Mouse (Mus musculus) MEL (cell line): ENCODE data around the gene Pcgf2. TPM values are rescaled to one million over a fixed set of nuclear protein-coding genes. Genes with fewer than 3 reads are reported as not detected.
A peak's percentile ranks its signal among the peaks of the same experiment; 100 is the strongest.

Experiments
- DNase-seq: peaks from one replicate; pipeline ENCODE4 v3.0.0; 2011; ENCODE audit warnings: low read depth, low spot score
- H3K27ac ChIP-seq: 2 replicates; pipeline ENCODE4 v1.5.1; 2012; ENCODE audit warnings: low read depth, mild to moderate bottlenecking, control low read depth, low read length, moderate library complexity; ENCODE audit not compliant: control insufficient read depth
- H3K27me3 ChIP-seq, 2 experiments: fragments of 150-350 bp in 1 of 2; sonication (generic) in 1 of 2; 2 replicates each; pipeline ENCODE4 v1.6.1; 2012; ENCODE audit warnings: low read length in 2 of 2, mild to moderate bottlenecking in 2 of 2, improper control_type of control experiment in 1 of 2, moderate library complexity in 1 of 2; ENCODE audit not compliant: insufficient read depth in 2 of 2, control insufficient read depth in 1 of 2
- H3K36me3 ChIP-seq, 2 experiments: 2 replicates each; pipeline ENCODE4 v1.6.1; 2012 to 2014; ENCODE audit warnings: low read length in 2 of 2, improper control_type of control experiment in 1 of 2, inconsistent platforms in 1 of 2, mild to moderate bottlenecking in 1 of 2; ENCODE audit not compliant: insufficient read depth in 2 of 2, control insufficient read depth in 1 of 2
- H3K4me1 ChIP-seq, 2 experiments: fragments of 150-350 bp in 1 of 2; sonication (generic) in 1 of 2; 2 replicates each; pipeline ENCODE4 v1.6.1; 2012; ENCODE audit warnings: low read length in 2 of 2, improper control_type of control experiment in 1 of 2, mild to moderate bottlenecking in 1 of 2; ENCODE audit not compliant: insufficient read depth in 2 of 2, control insufficient read depth in 1 of 2
- H3K4me3 ChIP-seq, 2 experiments: fragments of 150-350 bp in 1 of 2; sonication (generic) in 1 of 2; 2 replicates each; pipeline ENCODE4 v1.5.1; 2012; ENCODE audit warnings: low read depth in 2 of 2, low read length in 2 of 2, mild to moderate bottlenecking in 2 of 2, moderate library complexity in 2 of 2, control low read depth in 1 of 2, improper control_type of control experiment in 1 of 2; ENCODE audit not compliant: control insufficient read depth in 1 of 2, insufficient read depth in 1 of 2
- H3K79me2 ChIP-seq: 2 replicates; pipeline ENCODE4 v1.6.1; 2012; ENCODE audit warnings: mild to moderate bottlenecking, low read length, moderate library complexity; ENCODE audit not compliant: control insufficient read depth, poor library complexity, insufficient read depth
- H3K9ac ChIP-seq: 2 replicates; pipeline ENCODE4 v1.6.1; 2012; ENCODE audit warnings: low read depth, mild to moderate bottlenecking, control low read depth, low read length, moderate library complexity; ENCODE audit not compliant: control insufficient read depth, poor library complexity, severe bottlenecking
- H3K9me3 ChIP-seq: fragments of 150-350 bp; sonication (generic); replicated peaks from 2 replicates; pipeline ENCODE4 v1.6.1; 2012; ENCODE audit warnings: mild to moderate bottlenecking, low read length, improper control_type of control experiment, moderate library complexity; ENCODE audit not compliant: insufficient read depth
- BHLHE40 ChIP-seq: IDR thresholded peaks from 2 replicates; pipeline ENCODE4 v1.6.1; 2012; ENCODE audit warnings: low read depth, mild to moderate bottlenecking, inconsistent platforms, low read length, improper control_type of control experiment, borderline replicate concordance
- E2F4 ChIP-seq: IDR thresholded peaks from 2 replicates; pipeline ENCODE4 v1.6.1; 2011; ENCODE audit warnings: low read depth, low read length, improper control_type of control experiment, borderline replicate concordance
- ELF1 ChIP-seq: IDR thresholded peaks from 2 replicates; pipeline ENCODE4 v1.6.1; 2014; ENCODE audit warnings: low read depth, mild to moderate bottlenecking, inconsistent platforms, low read length, improper control_type of control experiment, moderate library complexity
- ETS1 ChIP-seq: IDR thresholded peaks from 2 replicates; pipeline ENCODE4 v1.6.1; 2012; ENCODE audit warnings: low read depth, mild to moderate bottlenecking, inconsistent platforms, low read length, improper control_type of control experiment, moderate library complexity
- GABPA ChIP-seq: IDR thresholded peaks from 2 replicates; pipeline ENCODE4 v1.6.1; 2012; ENCODE audit warnings: low read depth, mild to moderate bottlenecking, inconsistent platforms, low read length, improper control_type of control experiment, moderate library complexity
- HCFC1 ChIP-seq: IDR thresholded peaks from 2 replicates; pipeline ENCODE4 v1.6.1; 2012; ENCODE audit warnings: low read depth, mild to moderate bottlenecking, inconsistent platforms, low read length, improper control_type of control experiment, moderate library complexity
- JUND ChIP-seq: IDR thresholded peaks from 2 replicates; pipeline ENCODE4 v1.6.1; 2011; ENCODE audit warnings: low read depth, mild to moderate bottlenecking, improper control_type of control experiment, low read length
- KAT2A ChIP-seq: conservative IDR thresholded peaks from 2 replicates; pipeline ENCODE4 v1.6.1; 2012; ENCODE audit warnings: low read depth, low read length, improper control_type of control experiment, inconsistent platforms
- MAFK ChIP-seq: IDR thresholded peaks from 2 replicates; pipeline ENCODE4 v1.6.1; 2011; ENCODE audit warnings: low read depth, mild to moderate bottlenecking, low read length, improper control_type of control experiment, borderline replicate concordance
- MAZ ChIP-seq: IDR thresholded peaks from 2 replicates; pipeline ENCODE4 v1.6.1; 2012; ENCODE audit warnings: low read depth, mild to moderate bottlenecking, inconsistent platforms, low read length, improper control_type of control experiment
- MYC ChIP-seq: IDR thresholded peaks from 2 replicates; pipeline ENCODE4 v1.6.1; 2011; ENCODE audit warnings: low read depth, mild to moderate bottlenecking, low read length, improper control_type of control experiment, moderate library complexity
- POLR2A ChIP-seq, 2 experiments: IDR thresholded peaks; 2 replicates each; pipeline ENCODE4 v1.6.1; 2011 to 2012; ENCODE audit warnings: low read length in 2 of 2, mild to moderate bottlenecking in 2 of 2, control low read depth in 1 of 2, improper control_type of control experiment in 1 of 2, low read depth in 1 of 2, moderate library complexity in 1 of 2; ENCODE audit not compliant: control insufficient read depth in 1 of 2, insufficient read depth in 1 of 2, poor library complexity in 1 of 2
- POLR2AphosphoS2 ChIP-seq: IDR thresholded peaks from 2 replicates; pipeline ENCODE4 v1.6.1; 2011; ENCODE audit warnings: low read length, improper control_type of control experiment
- RAD21 ChIP-seq: IDR thresholded peaks from 2 replicates; pipeline ENCODE4 v1.6.1; 2011; ENCODE audit warnings: mild to moderate bottlenecking, low read depth, low read length, improper control_type of control experiment
- USF1 ChIP-seq: IDR thresholded peaks from 2 replicates; pipeline ENCODE4 v1.6.1; 2014; ENCODE audit warnings: low read depth, mild to moderate bottlenecking, inconsistent platforms, low read length, improper control_type of control experiment, moderate library complexity
- ZMIZ1 ChIP-seq: IDR thresholded peaks from 2 replicates; pipeline ENCODE4 v1.6.1; 2012; ENCODE audit warnings: low read depth, mild to moderate bottlenecking, inconsistent platforms, low read length, improper control_type of control experiment, moderate library complexity
- ZNF384 ChIP-seq: IDR thresholded peaks from 2 replicates; pipeline ENCODE4 v1.6.1; 2012; ENCODE audit warnings: low read depth, mild to moderate bottlenecking, inconsistent platforms, low read length, improper control_type of control experiment
- polyA plus RNA-seq, 2 experiments: library from polyadenylated mRNA; stranded (reverse) in 1 of 2; unstranded in 1 of 2; fragments of >175 nt in 1 of 2; fragments of >200 nt in 1 of 2; gene quantifications; 2 replicates each; pipeline versions ENCODE4 v1.2.1 to v1.2.4; 2012; ENCODE audit warnings: low replicate concordance in 2 of 2, low read depth in 1 of 2; ENCODE audit not compliant: insufficient read length in 2 of 2, insufficient read depth in 1 of 2, missing spikeins in 1 of 2
- total RNA-seq: library from RNA; depleted of rRNA; stranded (reverse); fragments of 300-350 nt; gene quantifications from 2 replicates; pipeline ENCODE4 v1.2.3, GENCODE M21; 2012

Pcgf2 gene
- total and polyA plus RNA-seq, 3 experiments: 12.3 to 38.7 TPM; not detected in 1

DNA sequence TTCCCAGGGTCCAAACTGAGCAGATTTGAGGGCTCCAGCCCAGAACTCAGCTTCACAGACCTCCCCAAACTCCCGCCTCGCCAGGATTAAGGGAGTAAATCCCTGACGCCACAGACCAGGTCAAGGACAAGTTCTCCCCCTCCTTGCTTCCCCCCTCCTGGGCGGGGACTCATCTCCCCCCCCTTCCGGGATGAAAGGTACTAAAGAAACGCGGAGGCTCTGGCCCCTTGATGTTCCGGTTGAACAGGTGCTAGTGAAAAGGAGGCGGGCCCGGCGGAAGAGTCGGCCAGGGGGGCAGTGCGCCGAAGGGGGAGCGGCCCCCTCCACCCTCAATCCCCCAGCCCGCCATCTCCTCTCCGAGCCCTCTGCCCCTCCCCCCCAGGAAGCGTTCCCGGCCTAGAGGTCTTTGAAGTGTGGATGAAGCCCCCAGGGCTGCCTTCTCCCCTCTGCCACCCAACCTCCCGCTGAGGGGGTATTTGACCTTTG lies 38.6 kb downstream of the Pcgf2 start:
- Histone ChIP-seq H3K27ac (peak overlapping the region; percentile 1), H3K79me2 (peaks cover 11% of the 10 kb centered on the region), H3K9ac (peak overlapping the region; percentile 53), H3K4me3 (peak overlapping the region; percentile 62 to 66), H3K4me1 (peaks cover 8 to 22% of the 10 kb centered on the region in 2 experiments), H3K9me3 (no peaks in the 10 kb centered on the region), H3K36me3 (peaks cover 0 to 7% of the 10 kb centered on the region in 2 experiments; a peak in 2 of 4 replicates), H3K27me3 (no peaks in the 10 kb centered on the region)
- DNase-seq: peak; percentile 69
- TF ChIP-seq MAFK: no peak
- TF ChIP-seq ELF1: peak; percentile 34; the same call in 1 of the 2 replicates
- TF ChIP-seq ETS1: 0 out of 2 replicates have a peak, but pooled peaks have one; percentile 20
- 0 out of 4 replicates have a peak, but pooled peaks of 1 of the 2 experiments have one; percentile 12 for TF ChIP-seq POLR2A (IDR thresholded peaks at IDR 0.05; ENCODE audit: control insufficient read depth in 1 of 2, insufficient read depth in 1 of 2, low read depth in 1 of 2, low read length in 2 of 2, poor library complexity in 1 of 2)
- TF ChIP-seq USF1: no peak
- TF ChIP-seq ZMIZ1: peak; percentile 46; the same call in 1 of the 2 replicates
- peak; percentile 87; the same call in 1 of the 2 replicates for TF ChIP-seq MAZ
- TF ChIP-seq MYC: no peak
- peak; percentile 65 for TF ChIP-seq HCFC1

GRCm38 (mm10) chr11:97660734-97661647 lies 39.3 kb downstream of the Pcgf2 start:
- H3K9ac ChIP-seq: peak overlapping the region; percentile 53
- peak overlapping the region; percentile 1 for H3K27ac ChIP-seq
- no peaks in the 10 kb centered on the region for H3K27me3 ChIP-seq
- peaks cover 8 to 22% of the 10 kb centered on the region in 2 experiments for H3K4me1 ChIP-seq
- TF ChIP-seq E2F4: no peak
- TF ChIP-seq BHLHE40: no peak
- TF ChIP-seq ZNF384: no peak
- no peak for TF ChIP-seq JUND
- no peak for TF ChIP-seq KAT2A
- no peak for TF ChIP-seq GABPA
- no peak for TF ChIP-seq MAFK
- TF ChIP-seq RAD21: no peak
- TF ChIP-seq POLR2AphosphoS2: no peak
- H3K36me3 ChIP-seq: peaks cover 0 to 7% of the 10 kb centered on the region in 2 experiments; a peak in 2 of 4 replicates
- peak overlapping the region; percentile 62 to 66 for H3K4me3 ChIP-seq
- H3K9me3 ChIP-seq: no peaks in the 10 kb centered on the region
- peaks cover 11% of the 10 kb centered on the region for H3K79me2 ChIP-seq
- peak; percentile 67 for DNase-seq
